Mouse (Mus musculus) olfactory bulb, adult 2 months (tissue): ENCODE measurements around the gene Slc1a5.

ENCODE experiments used
- CTCF ChIP-seq: fragments of 200-500 bp; IDR thresholded peaks from 2 replicates; pipeline ENCODE4 v1.5.1; 2012; ENCODE audit warnings: low read depth, mild to moderate bottlenecking, low read length, moderate library complexity; ENCODE audit not compliant: insufficient read depth
- POLR2A ChIP-seq: fragments of 200-500 bp; IDR thresholded peaks from 2 replicates; pipeline ENCODE4 v1.6.1; 2012; ENCODE audit warnings: mild to moderate bottlenecking, low read depth, low read length, moderate library complexity; ENCODE audit not compliant: insufficient read depth

- TF ChIP-seq CTCF = no peak
- TF ChIP-seq POLR2A = no peak
Measured at GRCm38 (mm10) chr7:16843441-16844171, 62.5 kb downstream of the Slc1a5 start.
